Mouse (Mus musculus): Measurements from ENCODE around the gene Asap2. TPM values are rescaled to one million over a fixed set of nuclear protein-coding genes. Genes with fewer than 3 reads are reported as not detected.

The Asap2 gene
- polyA plus RNA-seq, 1 experiment from 2014 or later = 9.8 TPM

- 76% methylated on average over 3 of the region's 3 CpGs for WGBS
- ATAC-seq (ENCODE audit: insufficient number of reproducible peaks, low FRiP score) = no peak
- Histone ChIP-seq H3K9ac (no peak overlapping the region), H3K27me3 (replicated peaks) (no peaks in the 10 kb centered on the region), H3K27ac (ENCODE audit: poor library complexity, severe bottlenecking) (no peak overlapping the region), H3K4me2 (no peak overlapping the region), H3K36me3 (peaks cover 38% of the 10 kb centered on the region), H3K4me3 (no peak overlapping the region), H3K4me1 (replicated peaks) (peaks cover 17% of the 10 kb centered on the region), H3K9me3 (replicated peaks) (no peaks in the 10 kb centered on the region)
Observed at GRCm38 (mm10) chr12:21288716-21289395, 298.6 kb downstream of the Asap2 start.

GRCm38 (mm10) chr12:21289651-21290050, 299.4 kb downstream of the Asap2 start:
- H3K27ac ChIP-seq (ENCODE audit: poor library complexity, severe bottlenecking) = no peak overlapping the region
- H3K9me3 ChIP-seq (replicated peaks) = no peaks in the 10 kb centered on the region
- ATAC-seq (ENCODE audit: insufficient number of reproducible peaks, low FRiP score) = no peak
- no peak overlapping the region for H3K4me3 ChIP-seq
- no peak overlapping the region for H3K9ac ChIP-seq
- WGBS = 82% methylated on average over 6 of the region's 6 CpGs
- H3K36me3 ChIP-seq = peaks cover 46% of the 10 kb centered on the region
- H3K4me1 ChIP-seq (replicated peaks) = peaks cover 17% of the 10 kb centered on the region
- no peaks in the 10 kb centered on the region for H3K27me3 ChIP-seq (replicated peaks)
- H3K4me2 ChIP-seq = no peak overlapping the region

GRCm38 (mm10) chr12:21298856-21299255, 308.6 kb downstream of the Asap2 start:
- Histone ChIP-seq H3K4me3 (no peak overlapping the region), H3K36me3 (peaks cover 85% of the 10 kb centered on the region), H3K9me3 (replicated peaks) (no peaks in the 10 kb centered on the region), H3K27ac (ENCODE audit: poor library complexity, severe bottlenecking) (no peak overlapping the region), H3K4me2 (no peak overlapping the region), H3K9ac (no peak overlapping the region), H3K27me3 (replicated peaks) (no peaks in the 10 kb centered on the region), H3K4me1 (replicated peaks) (no peaks in the 10 kb centered on the region)
- no peak for ATAC-seq (ENCODE audit: insufficient number of reproducible peaks, low FRiP score)
- 87% methylated on average over 11 of the region's 11 CpGs for WGBS

- no peaks in the 10 kb centered on the region for H3K27me3 ChIP-seq (replicated peaks)
- H3K9ac ChIP-seq = no peak overlapping the region
- WGBS = 69% methylated on average over 7 of the region's 7 CpGs
- H3K27ac ChIP-seq (ENCODE audit: poor library complexity, severe bottlenecking) = no peak overlapping the region
- H3K4me3 ChIP-seq = no peak overlapping the region
- H3K4me2 ChIP-seq = no peak overlapping the region
- no peaks in the 10 kb centered on the region for H3K4me1 ChIP-seq (replicated peaks)
- no peaks in the 10 kb centered on the region for H3K9me3 ChIP-seq (replicated peaks)
- peaks cover 86% of the 10 kb centered on the region for H3K36me3 ChIP-seq
- ATAC-seq (ENCODE audit: insufficient number of reproducible peaks, low FRiP score) = no peak
Observed at GRCm38 (mm10) chr12:21301324-21301723, 311.1 kb downstream of the Asap2 start.

- no peaks in the 10 kb centered on the region for H3K27me3 ChIP-seq (replicated peaks)
- H3K4me3 ChIP-seq = no peak overlapping the region
- H3K9ac ChIP-seq = no peak overlapping the region
- H3K36me3 ChIP-seq = peaks cover 87% of the 10 kb centered on the region
- 92% methylated on average over 8 of the region's 8 CpGs for WGBS
- ATAC-seq (ENCODE audit: insufficient number of reproducible peaks, low FRiP score) = no peak
- no peak overlapping the region for H3K4me2 ChIP-seq
- no peak overlapping the region for H3K27ac ChIP-seq (ENCODE audit: poor library complexity, severe bottlenecking)
- no peaks in the 10 kb centered on the region for H3K9me3 ChIP-seq (replicated peaks)
- no peaks in the 10 kb centered on the region for H3K4me1 ChIP-seq (replicated peaks)
Observed at GRCm38 (mm10) chr12:21301932-21302331, 311.7 kb downstream of the Asap2 start.

GRCm38 (mm10) chr12:21302361-21302783, 312.1 kb downstream of the Asap2 start:
- H3K4me2 ChIP-seq = no peak overlapping the region
- H3K4me1 ChIP-seq (replicated peaks) = no peaks in the 10 kb centered on the region
- peaks cover 86% of the 10 kb centered on the region for H3K36me3 ChIP-seq
- ATAC-seq (ENCODE audit: insufficient number of reproducible peaks, low FRiP score) = no peak
- H3K9me3 ChIP-seq (replicated peaks) = no peaks in the 10 kb centered on the region
- WGBS = 82% methylated on average over 5 of the region's 5 CpGs
- no peak overlapping the region for H3K9ac ChIP-seq
- no peaks in the 10 kb centered on the region for H3K27me3 ChIP-seq (replicated peaks)
- H3K4me3 ChIP-seq = no peak overlapping the region
- no peak overlapping the region for H3K27ac ChIP-seq (ENCODE audit: poor library complexity, severe bottlenecking)

GRCm38 (mm10) chr12:21305741-21306140, 315.5 kb downstream of the Asap2 start:
- no peak for ATAC-seq (ENCODE audit: insufficient number of reproducible peaks, low FRiP score)

GRCm38 (mm10) chr12:21306721-21307120, 316.5 kb downstream of the Asap2 start:
- 87% methylated on average over 4 of the region's 4 CpGs for WGBS
- Histone ChIP-seq H3K4me3 (no peak overlapping the region), H3K9me3 (replicated peaks) (no peaks in the 10 kb centered on the region), H3K36me3 (peaks cover 94% of the 10 kb centered on the region), H3K4me1 (replicated peaks) (no peaks in the 10 kb centered on the region), H3K27ac (ENCODE audit: poor library complexity, severe bottlenecking) (no peak overlapping the region), H3K4me2 (no peak overlapping the region), H3K27me3 (replicated peaks) (no peaks in the 10 kb centered on the region), H3K9ac (no peak overlapping the region)
- no peak for ATAC-seq (ENCODE audit: insufficient number of reproducible peaks, low FRiP score)

More at GRCm38 (mm10) chr12:21305741-21306140, 315.5 kb downstream of the Asap2 start:
- no peak overlapping the region for H3K9ac ChIP-seq
- H3K27me3 ChIP-seq (replicated peaks) = no peaks in the 10 kb centered on the region
- no peak overlapping the region for H3K27ac ChIP-seq (ENCODE audit: poor library complexity, severe bottlenecking)
- no peaks in the 10 kb centered on the region for H3K4me1 ChIP-seq (replicated peaks)
- WGBS = 92% methylated on average over 4 of the region's 4 CpGs
- no peaks in the 10 kb centered on the region for H3K9me3 ChIP-seq (replicated peaks)
- H3K4me2 ChIP-seq = no peak overlapping the region
- H3K36me3 ChIP-seq = peaks cover 92% of the 10 kb centered on the region
- H3K4me3 ChIP-seq = no peak overlapping the region

- 83% methylated on average over 5 of the region's 5 CpGs for WGBS
- no peak overlapping the region for H3K9ac ChIP-seq
- no peak overlapping the region for H3K27ac ChIP-seq (ENCODE audit: poor library complexity, severe bottlenecking)
- peaks cover 5% of the 10 kb centered on the region; the same call in 1 of the 2 replicates for H3K4me1 ChIP-seq (replicated peaks)
- no peak overlapping the region for H3K4me2 ChIP-seq
- H3K36me3 ChIP-seq = peaks cover 78% of the 10 kb centered on the region
- no peaks in the 10 kb centered on the region for H3K9me3 ChIP-seq (replicated peaks)
- H3K4me3 ChIP-seq = no peak overlapping the region
- H3K27me3 ChIP-seq (replicated peaks) = no peaks in the 10 kb centered on the region
- no peak for ATAC-seq (ENCODE audit: insufficient number of reproducible peaks, low FRiP score)
Observed at GRCm38 (mm10) chr12:21312201-21312600, 321.9 kb downstream of the Asap2 start.

- H3K27me3 ChIP-seq (replicated peaks) = no peaks in the 10 kb centered on the region
- WGBS = 2% methylated on average over 59 of the region's 59 CpGs
- ATAC-seq (ENCODE audit: insufficient number of reproducible peaks, low FRiP score) = peak; percentile 93
- peak within 1 kb of the TSS; percentile 69 for H3K27ac ChIP-seq (ENCODE audit: poor library complexity, severe bottlenecking)
- H3K36me3 ChIP-seq = peaks cover 63% of the 10 kb centered on the region
- peak within 1 kb of the TSS; percentile 84 for H3K9ac ChIP-seq
- peaks cover 6% of the 10 kb centered on the region; the same call in 1 of the 2 replicates for H3K4me1 ChIP-seq (replicated peaks)
- H3K4me3 ChIP-seq = peak within 1 kb of the TSS; percentile 77
- no peaks in the 10 kb centered on the region for H3K9me3 ChIP-seq (replicated peaks)
- peak within 1 kb of the TSS; percentile 71 for H3K4me2 ChIP-seq
Observed at GRCm38 (mm10) chr12:21315923-21316868, 325.9 kb downstream of the Asap2 start, which contains the start of gene Iah1. Iah1 (plus strand) TSS chr12:21316389.

GRCm38 (mm10) chr12:21316869-21317265, 326.6 kb downstream of the Asap2 start:
- peaks cover 6% of the 10 kb centered on the region; the same call in 1 of the 2 replicates for H3K4me1 ChIP-seq (replicated peaks)
- H3K27ac ChIP-seq (ENCODE audit: poor library complexity, severe bottlenecking) = peak overlapping the region; percentile 69; the same call in 1 of the 2 replicates
- H3K4me3 ChIP-seq = peak overlapping the region; percentile 77
- WGBS = 33% methylated on average over 7 of the region's 7 CpGs
- no peaks in the 10 kb centered on the region for H3K9me3 ChIP-seq (replicated peaks)
- no peaks in the 10 kb centered on the region for H3K27me3 ChIP-seq (replicated peaks)
- peak overlapping the region; percentile 84 for H3K9ac ChIP-seq
- H3K36me3 ChIP-seq = peaks cover 61% of the 10 kb centered on the region
- H3K4me2 ChIP-seq = peak overlapping the region; percentile 71
- no peak for ATAC-seq (ENCODE audit: insufficient number of reproducible peaks, low FRiP score)

Measured in heart, embryonic 12.5 days (tissue).